Mouse (Mus musculus) MEL (cell line): ENCODE results near the gene Tmem50b. TPM values are rescaled to one million over a fixed set of nuclear protein-coding genes. Genes with fewer than 3 reads are reported as not detected.

Source experiments
- DNase-seq: peaks from one replicate; pipeline ENCODE4 v3.0.0; 2011; ENCODE audit warnings: low read depth, low spot score
- H3K27ac ChIP-seq: 2 replicates; pipeline ENCODE4 v1.5.1; 2012; ENCODE audit warnings: low read depth, mild to moderate bottlenecking, control low read depth, low read length, moderate library complexity; ENCODE audit not compliant: control insufficient read depth
- H3K27me3 ChIP-seq, 2 experiments: fragments of 150-350 bp in 1 of 2; sonication (generic) in 1 of 2; 2 replicates each; pipeline ENCODE4 v1.6.1; 2012; ENCODE audit warnings: low read length in 2 of 2, mild to moderate bottlenecking in 2 of 2, improper control_type of control experiment in 1 of 2, moderate library complexity in 1 of 2; ENCODE audit not compliant: insufficient read depth in 2 of 2, control insufficient read depth in 1 of 2
- H3K36me3 ChIP-seq, 2 experiments: 2 replicates each; pipeline ENCODE4 v1.6.1; 2012 to 2014; ENCODE audit warnings: low read length in 2 of 2, improper control_type of control experiment in 1 of 2, inconsistent platforms in 1 of 2, mild to moderate bottlenecking in 1 of 2; ENCODE audit not compliant: insufficient read depth in 2 of 2, control insufficient read depth in 1 of 2
- H3K4me1 ChIP-seq, 2 experiments: fragments of 150-350 bp in 1 of 2; sonication (generic) in 1 of 2; 2 replicates each; pipeline ENCODE4 v1.6.1; 2012; ENCODE audit warnings: low read length in 2 of 2, improper control_type of control experiment in 1 of 2, mild to moderate bottlenecking in 1 of 2; ENCODE audit not compliant: insufficient read depth in 2 of 2, control insufficient read depth in 1 of 2
- H3K4me3 ChIP-seq, 2 experiments: fragments of 150-350 bp in 1 of 2; sonication (generic) in 1 of 2; 2 replicates each; pipeline ENCODE4 v1.5.1; 2012; ENCODE audit warnings: low read depth in 2 of 2, low read length in 2 of 2, mild to moderate bottlenecking in 2 of 2, moderate library complexity in 2 of 2, control low read depth in 1 of 2, improper control_type of control experiment in 1 of 2; ENCODE audit not compliant: control insufficient read depth in 1 of 2, insufficient read depth in 1 of 2
- H3K79me2 ChIP-seq: 2 replicates; pipeline ENCODE4 v1.6.1; 2012; ENCODE audit warnings: mild to moderate bottlenecking, low read length, moderate library complexity; ENCODE audit not compliant: control insufficient read depth, poor library complexity, insufficient read depth
- H3K9ac ChIP-seq: 2 replicates; pipeline ENCODE4 v1.6.1; 2012; ENCODE audit warnings: low read depth, mild to moderate bottlenecking, control low read depth, low read length, moderate library complexity; ENCODE audit not compliant: control insufficient read depth, poor library complexity, severe bottlenecking
- H3K9me3 ChIP-seq: fragments of 150-350 bp; sonication (generic); replicated peaks from 2 replicates; pipeline ENCODE4 v1.6.1; 2012; ENCODE audit warnings: mild to moderate bottlenecking, low read length, improper control_type of control experiment, moderate library complexity; ENCODE audit not compliant: insufficient read depth
- CHD1 ChIP-seq: IDR thresholded peaks from 2 replicates; pipeline ENCODE4 v1.6.1; 2012; ENCODE audit warnings: low read depth, mild to moderate bottlenecking, inconsistent platforms, low read length, improper control_type of control experiment
- ELF1 ChIP-seq: IDR thresholded peaks from 2 replicates; pipeline ENCODE4 v1.6.1; 2014; ENCODE audit warnings: low read depth, mild to moderate bottlenecking, inconsistent platforms, low read length, improper control_type of control experiment, moderate library complexity
- EP300 ChIP-seq, 2 experiments: IDR thresholded peaks; 2 replicates each; pipeline ENCODE4 v1.6.1; 2011; ENCODE audit warnings: improper control_type of control experiment in 2 of 2, low read length in 2 of 2, low read depth in 1 of 2, mild to moderate bottlenecking in 1 of 2
- GATA1 ChIP-seq: IDR thresholded peaks from 2 replicates; pipeline ENCODE4 v1.6.1; 2011; ENCODE audit warnings: low read depth, low read length, improper control_type of control experiment
- HCFC1 ChIP-seq: IDR thresholded peaks from 2 replicates; pipeline ENCODE4 v1.6.1; 2012; ENCODE audit warnings: low read depth, mild to moderate bottlenecking, inconsistent platforms, low read length, improper control_type of control experiment, moderate library complexity
- JUND ChIP-seq: IDR thresholded peaks from 2 replicates; pipeline ENCODE4 v1.6.1; 2011; ENCODE audit warnings: low read depth, mild to moderate bottlenecking, improper control_type of control experiment, low read length
- KAT2A ChIP-seq: conservative IDR thresholded peaks from 2 replicates; pipeline ENCODE4 v1.6.1; 2012; ENCODE audit warnings: low read depth, low read length, improper control_type of control experiment, inconsistent platforms
- MAFK ChIP-seq: IDR thresholded peaks from 2 replicates; pipeline ENCODE4 v1.6.1; 2011; ENCODE audit warnings: low read depth, mild to moderate bottlenecking, low read length, improper control_type of control experiment, borderline replicate concordance
- MEF2A ChIP-seq: IDR thresholded peaks from 2 replicates; pipeline ENCODE4 v1.6.1; 2014; ENCODE audit warnings: low read depth, mild to moderate bottlenecking, inconsistent platforms, low read length, improper control_type of control experiment; ENCODE audit not compliant: poor library complexity, insufficient replicate concordance, severe bottlenecking; ENCODE audit errors: extremely low read depth
- NELFE ChIP-seq: IDR thresholded peaks from 2 replicates; pipeline ENCODE4 v1.6.1; 2011; ENCODE audit warnings: low read depth, low read length, improper control_type of control experiment
- POLR2AphosphoS5 ChIP-seq: IDR thresholded peaks from 2 replicates; pipeline ENCODE4 v1.6.1; 2012; ENCODE audit warnings: low read depth, borderline replicate concordance, mild to moderate bottlenecking, inconsistent platforms, low read length, moderate library complexity, mixed read lengths
- USF1 ChIP-seq: IDR thresholded peaks from 2 replicates; pipeline ENCODE4 v1.6.1; 2014; ENCODE audit warnings: low read depth, mild to moderate bottlenecking, inconsistent platforms, low read length, improper control_type of control experiment, moderate library complexity
- ZC3H11A ChIP-seq: IDR thresholded peaks from 2 replicates; pipeline ENCODE4 v1.6.1; 2012; ENCODE audit warnings: low read depth, mild to moderate bottlenecking, inconsistent platforms, low read length, improper control_type of control experiment
- ZMIZ1 ChIP-seq: IDR thresholded peaks from 2 replicates; pipeline ENCODE4 v1.6.1; 2012; ENCODE audit warnings: low read depth, mild to moderate bottlenecking, inconsistent platforms, low read length, improper control_type of control experiment, moderate library complexity
- ZNF384 ChIP-seq: IDR thresholded peaks from 2 replicates; pipeline ENCODE4 v1.6.1; 2012; ENCODE audit warnings: low read depth, mild to moderate bottlenecking, inconsistent platforms, low read length, improper control_type of control experiment
- polyA plus RNA-seq, 2 experiments: library from polyadenylated mRNA; stranded (reverse) in 1 of 2; unstranded in 1 of 2; fragments of >175 nt in 1 of 2; fragments of >200 nt in 1 of 2; gene quantifications; 2 replicates each; pipeline versions ENCODE4 v1.2.1 to v1.2.4; 2012; ENCODE audit warnings: low replicate concordance in 2 of 2, low read depth in 1 of 2; ENCODE audit not compliant: insufficient read length in 2 of 2, insufficient read depth in 1 of 2, missing spikeins in 1 of 2
- total RNA-seq: library from RNA; depleted of rRNA; stranded (reverse); fragments of 300-350 nt; gene quantifications from 2 replicates; pipeline ENCODE4 v1.2.3, GENCODE M21; 2012

Tmem50b gene
- total and polyA plus RNA-seq, 3 experiments = 2.9 to 9.5 TPM; not detected in 1

GRCm38 (mm10) chr16:91588703-91589102 is 8.9 kb downstream of the Tmem50b start:
- no peaks in the 10 kb centered on the region for H3K27me3 ChIP-seq
- no peaks in the 10 kb centered on the region for H3K36me3 ChIP-seq
- TF ChIP-seq ZNF384 (peak; percentile 76), USF1 (no peak)
- H3K79me2 ChIP-seq = no peaks in the 10 kb centered on the region
- H3K27ac ChIP-seq = no peak overlapping the region
- DNase-seq = no peak
- no peaks in the 10 kb centered on the region for H3K9me3 ChIP-seq
- H3K4me3 ChIP-seq = no peak overlapping the region
- no peaks in the 10 kb centered on the region for H3K4me1 ChIP-seq
- no peak overlapping the region for H3K9ac ChIP-seq

DNA sequence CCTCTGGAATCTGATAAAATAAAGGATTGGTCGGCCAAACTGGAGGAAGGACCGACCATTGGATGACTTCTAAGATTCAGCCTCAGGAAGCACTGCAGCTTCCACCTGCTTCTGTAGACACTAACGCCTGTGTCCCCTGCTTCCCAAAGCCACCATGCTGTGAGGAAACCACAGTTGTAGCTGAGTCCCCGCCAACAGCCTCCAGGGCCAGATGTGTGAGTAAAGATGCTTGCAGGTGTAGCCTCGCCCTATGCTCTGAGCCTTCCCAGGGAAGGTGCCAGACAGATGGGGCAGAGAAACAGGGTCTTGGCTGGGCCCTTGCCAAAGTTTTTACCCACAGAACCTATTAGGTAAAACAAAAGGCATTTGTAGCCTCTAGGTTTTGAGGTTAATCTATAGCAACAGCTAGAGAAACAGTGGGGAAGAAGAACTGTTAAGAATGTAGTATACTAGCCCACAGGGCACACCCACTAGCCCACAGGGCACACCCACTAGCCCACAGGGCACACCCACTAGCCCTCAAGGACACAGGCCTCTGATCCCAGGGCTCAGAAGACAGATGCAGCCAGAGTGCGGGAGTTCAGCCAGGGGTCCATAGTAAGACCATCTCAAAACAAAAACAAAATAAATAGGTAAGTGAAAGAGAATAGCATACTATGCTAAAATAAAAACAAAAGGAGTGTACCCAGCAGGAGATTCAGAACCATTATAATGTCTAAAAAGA is 9.7 kb downstream of the Tmem50b start:
- Histone ChIP-seq H3K27me3 (no peaks in the 10 kb centered on the region), H3K9ac (no peak overlapping the region), H3K4me1 (no peaks in the 10 kb centered on the region), H3K27ac (no peak overlapping the region), H3K4me3 (no peak overlapping the region), H3K79me2 (no peaks in the 10 kb centered on the region), H3K36me3 (no peaks in the 10 kb centered on the region), H3K9me3 (no peaks in the 10 kb centered on the region)
- DNase-seq = peak; percentile 25
- TF ChIP-seq ZMIZ1 (no peak), MAFK (no peak), CHD1 (no peak), HCFC1 (no peak), ZC3H11A (no peak), KAT2A (no peak), MEF2A (no peak), EP300 (IDR thresholded peaks at IDR 0.05; ENCODE audit: low read depth in 1 of 2, low read length in 2 of 2) (no peak), POLR2AphosphoS5 (no peak), ELF1 (no peak)

- Histone ChIP-seq H3K27ac (no peak overlapping the region), H3K4me1 (no peaks in the 10 kb centered on the region), H3K9me3 (no peaks in the 10 kb centered on the region), H3K79me2 (no peaks in the 10 kb centered on the region), H3K4me3 (no peak overlapping the region), H3K27me3 (no peaks in the 10 kb centered on the region), H3K9ac (no peak overlapping the region), H3K36me3 (no peaks in the 10 kb centered on the region)
- DNase-seq = no peak
- TF ChIP-seq ZMIZ1 (no peak), ZC3H11A (no peak), ZNF384 (no peak), NELFE (no peak), GATA1 (no peak), POLR2AphosphoS5 (no peak), JUND (no peak)
Measured at GRCm38 (mm10) chr16:91586244-91586643, 11.4 kb downstream of the Tmem50b start.
